Mouse (Mus musculus) retina, postnatal 7 days (tissue): ENCODE measurements around the gene Cit.
"Not testable (repeated sequence)": the region's sequence is repeated elsewhere in the genome, so short reads cannot be mapped to it uniquely, and the experiment has no call there.

ENCODE experiments used
- DNase-seq: peaks from one replicate; pipeline ENCODE4 v3.0.0-alpha.2; 2012; ENCODE audit warnings: low read depth, low spot score

Gene Cit

GRCm38 (mm10) chr5:115844766-115845634, at the start of gene Cit:
TSS of gene Cit (plus strand) at chr5:115845278.
- DNase-seq = peak; percentile 89

- no peak for DNase-seq
Measured at GRCm38 (mm10) chr5:115799016-115799894, 45.8 kb upstream of the Cit start.

- DNase-seq = no peak
Measured at GRCm38 (mm10) chr5:115799895-115800232, 45.2 kb upstream of the Cit start.

GRCm38 (mm10) chr5:115812262-115812661, 32.8 kb upstream of the Cit start:
- no peak for DNase-seq

- no peak for DNase-seq
Measured at GRCm38 (mm10) chr5:115817022-115817421, 28.1 kb upstream of the Cit start.

GRCm38 (mm10) chr5:115817655-115818054, 27.4 kb upstream of the Cit start:
- not testable (repeated sequence) for DNase-seq

- no peak for DNase-seq
Measured at GRCm38 (mm10) chr5:115819966-115820365, 25.1 kb upstream of the Cit start.

GRCm38 (mm10) chr5:115821200-115821599, 23.9 kb upstream of the Cit start:
- DNase-seq = no peak

GRCm38 (mm10) chr5:115821910-115822309, 23.2 kb upstream of the Cit start:
- DNase-seq = no peak

- DNase-seq = no peak
Measured at GRCm38 (mm10) chr5:115832754-115833153, 12.3 kb upstream of the Cit start.

- not testable (repeated sequence) for DNase-seq
Measured at GRCm38 (mm10) chr5:115833806-115834205, 11.3 kb upstream of the Cit start.

- DNase-seq = no peak
Measured at GRCm38 (mm10) chr5:115835291-115835690, 9.8 kb upstream of the Cit start.

- no peak for DNase-seq
Measured at GRCm38 (mm10) chr5:115838059-115838458, 7.0 kb upstream of the Cit start.

GRCm38 (mm10) chr5:115840453-115840852, 4.6 kb upstream of the Cit start:
- no peak for DNase-seq

GRCm38 (mm10) chr5:115840946-115841775, 3.9 kb upstream of the Cit start:
- no peak for DNase-seq

GRCm38 (mm10) chr5:115844368-115844765, 711 bp upstream of the Cit start:
- DNase-seq = no peak

- DNase-seq = no peak
Measured at GRCm38 (mm10) chr5:115845635-115846174, 627 bp downstream of the Cit start.

GRCm38 (mm10) chr5:115847166-115847565, 2.1 kb downstream of the Cit start:
- DNase-seq = no peak

- DNase-seq = no peak
Measured at GRCm38 (mm10) chr5:115848463-115848862, 3.4 kb downstream of the Cit start.

GRCm38 (mm10) chr5:115849263-115849829, 4.3 kb downstream of the Cit start:
- DNase-seq = no peak
